Mouse (Mus musculus): ENCODE results near the gene Olfr545.

- TF ChIP-seq POLR2A (IDR thresholded peaks at IDR 0.05; ENCODE audit: low read depth, low read length) (no peak), CTCF (IDR thresholded peaks at IDR 0.05; ENCODE audit: extremely low read depth, insufficient read length, insufficient replicate concordance, low read depth, low read length) (no peak)
Observed at GRCm38 (mm10) chr7:102516261-102517050, 17.1 kb upstream of the Olfr545 start.

Data from small intestine, adult 2 months (tissue).